Comparison of ENCODE assay signal across 13 mouse cellular contexts in the genomic region with DNA sequence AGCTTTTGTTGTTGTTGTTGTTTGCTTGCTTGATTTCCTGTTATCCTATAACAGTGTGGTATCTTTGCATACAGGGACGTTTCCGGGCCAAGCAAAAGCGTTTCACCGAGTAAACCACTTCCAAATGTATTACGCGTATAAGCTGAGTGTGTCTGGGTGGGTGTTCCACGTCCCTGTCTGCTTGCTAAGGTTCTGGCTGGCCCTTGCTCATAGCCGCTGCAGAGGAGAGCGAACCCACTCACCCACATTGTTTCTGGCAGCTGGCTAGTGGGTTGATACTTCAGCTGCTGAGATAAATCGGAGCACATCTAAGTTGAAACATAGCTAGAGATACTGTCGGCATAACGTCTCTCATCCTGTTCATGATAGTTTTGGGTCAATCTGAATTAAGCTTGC.
DNase-seq lines count a peak whose midpoint lies in the region; ATAC-seq lines count a peak whose summit lies in the region.
"Had no signal": no experiment of that assay in that cellular context is flagged by ENCODE, and none has a peak within 500 bp of the region (broad histone marks: within the 10 kb centered on the region; RNA-seq: fewer than 3 reads in every experiment).

No protein-coding gene starts in this region.

- intact Hi-C loops in left cerebral cortex, postnatal 4 days (cut with DNase I), result no loop called here

- ATAC-seq in cerebellum, adult (ENCODE audit: insufficient number of reproducible peaks, low FRiP score, low TSS enrichment), result peak; percentile 12; the same call in 1 of the 2 replicates
- ATAC-seq: activated CD4-positive, CD25-positive, alpha-beta regulatory T cell, adult 4 months; midbrain, embryonic 16.5 days had no signal

- DNase-seq in cerebellum, adult 11-12 months, result no peak
- peak; percentile 58 to 70 for DNase-seq in frontal cortex, postnatal 36 days (ENCODE audit: low spot score in 2 of 2)
- DNase-seq in frontal cortex, postnatal 10 days (ENCODE audit: low spot score in 2 of 2), result no peak
- peak; percentile 41 to 73 for DNase-seq in left cerebral cortex, adult 18-20 months (ENCODE audit: low spot score in 2 of 2)
- DNase-seq in left cerebral cortex, postnatal 4 days, result no peak
- peak; percentile 79 for DNase-seq in telencephalon, adult 2 months (ENCODE audit: low read depth, low spot score)
- no peak for DNase-seq in ovary, postnatal 36 days (ENCODE audit: low spot score)
- DNase-seq: heart, adult 2 months; heart, postnatal 36 days; retina, postnatal 1 day had no signal

Comparison
In these comparisons a context has a peak if more than half of its experiments do, and no peak if none do; other contexts are left out.
1. DNase-seq: peak in frontal cortex, postnatal 36 days (2 of 2), left cerebral cortex, adult 18-20 months (2 of 2) and telencephalon, adult 2 months (single experiment); none in cerebellum, adult 11-12 months (single experiment), frontal cortex, postnatal 10 days (0 of 2), left cerebral cortex, postnatal 4 days (single experiment) and ovary, postnatal 36 days (single experiment).